Mouse (Mus musculus): ENCODE data around the gene Lyrm7.
"Not testable (repeated sequence)": the region's sequence is repeated elsewhere in the genome, so short reads cannot be mapped to it uniquely, and the experiment has no call there.

Gene Lyrm7

GRCm38 (mm10) chr11:54881051-54881474 lies 20.3 kb upstream of the Lyrm7 start:
- no peak for DNase-seq (ENCODE audit: low read depth, low spot score)

- no peak for DNase-seq (ENCODE audit: low read depth, low spot score)
These were observed 19.2 kb upstream of the Lyrm7 start for GRCm38 (mm10) chr11:54879922-54880321.

DNA sequence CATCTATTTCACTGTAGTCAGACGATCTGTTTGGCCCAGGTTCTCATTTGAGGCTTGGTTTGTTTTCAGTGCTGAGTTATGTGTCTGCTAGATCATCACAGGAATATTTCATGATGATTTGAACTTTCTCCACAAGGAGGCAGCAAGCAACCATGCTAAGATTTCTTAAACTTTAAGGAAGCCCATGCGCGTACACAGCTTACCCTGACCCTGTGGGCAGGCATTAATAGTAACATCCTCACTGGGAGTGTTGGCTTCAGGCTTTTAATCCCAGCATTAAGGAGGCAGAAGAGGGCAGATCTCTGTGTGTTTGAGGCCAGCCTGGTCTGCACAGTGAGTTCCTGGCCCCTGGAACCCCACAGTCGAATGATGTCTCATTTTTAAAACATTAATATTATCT lies 18.7 kb upstream of the Lyrm7 start:
- peak; percentile 80 for DNase-seq (ENCODE audit: low read depth, low spot score)

GRCm38 (mm10) chr11:54878893-54879292 lies 18.2 kb upstream of the Lyrm7 start:
- no peak for DNase-seq (ENCODE audit: low read depth, low spot score)

DNA sequence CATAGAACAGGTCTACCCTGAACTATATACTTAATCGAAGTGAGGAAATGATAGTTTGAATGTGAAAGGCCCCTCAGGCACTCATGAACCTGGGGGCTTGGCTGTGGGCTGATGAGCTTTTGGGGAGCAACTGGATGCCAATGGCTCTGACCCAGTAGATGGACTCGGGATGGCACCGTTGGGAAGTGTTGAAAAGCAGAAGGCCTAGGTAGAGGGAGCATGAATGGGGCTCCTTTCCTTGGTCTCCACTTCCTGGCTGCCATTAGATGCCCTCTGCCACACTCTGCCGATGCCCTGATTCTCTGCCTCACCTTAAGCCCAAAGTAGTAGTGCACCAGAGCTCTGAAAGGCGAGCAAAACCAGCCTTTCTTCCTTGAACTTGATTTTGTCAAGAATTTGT lies 15.3 kb upstream of the Lyrm7 start:
- DNase-seq (ENCODE audit: low read depth, low spot score) = no peak

DNA sequence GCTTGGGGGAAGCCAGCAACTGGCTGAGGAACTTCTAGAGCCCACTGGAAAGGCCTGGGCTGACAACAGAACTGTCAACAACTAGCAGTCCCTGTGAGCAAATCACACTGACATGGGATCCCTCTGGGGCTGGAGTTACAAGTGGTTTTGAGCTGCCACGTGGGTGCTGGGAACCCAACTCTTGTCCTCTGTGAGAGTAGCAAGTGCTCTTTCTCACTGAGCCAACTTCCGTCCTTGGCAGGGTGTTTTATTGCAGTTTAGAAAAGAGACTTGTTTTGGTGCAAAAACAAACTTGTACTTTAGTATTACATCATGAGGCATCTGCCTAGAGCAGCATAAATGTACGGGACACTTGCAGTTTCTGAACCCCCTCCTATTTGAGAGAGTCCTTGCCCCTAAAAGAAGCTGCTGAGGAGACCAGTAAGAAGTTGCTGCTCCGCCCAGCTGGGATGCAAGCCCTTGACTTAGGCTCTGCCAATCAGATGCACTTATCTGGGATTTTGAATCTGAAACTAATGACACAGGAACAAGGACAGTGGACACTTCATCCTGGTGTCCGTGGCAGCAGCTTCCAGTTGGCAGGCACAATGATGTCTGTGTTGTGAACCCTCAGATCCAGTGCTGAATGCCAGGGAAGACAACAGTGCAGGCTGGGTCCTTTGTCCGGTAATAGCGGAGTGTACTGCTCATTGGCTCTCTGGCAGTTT lies 11.3 kb upstream of the Lyrm7 start:
- no peak for DNase-seq (ENCODE audit: low read depth, low spot score)

DNA sequence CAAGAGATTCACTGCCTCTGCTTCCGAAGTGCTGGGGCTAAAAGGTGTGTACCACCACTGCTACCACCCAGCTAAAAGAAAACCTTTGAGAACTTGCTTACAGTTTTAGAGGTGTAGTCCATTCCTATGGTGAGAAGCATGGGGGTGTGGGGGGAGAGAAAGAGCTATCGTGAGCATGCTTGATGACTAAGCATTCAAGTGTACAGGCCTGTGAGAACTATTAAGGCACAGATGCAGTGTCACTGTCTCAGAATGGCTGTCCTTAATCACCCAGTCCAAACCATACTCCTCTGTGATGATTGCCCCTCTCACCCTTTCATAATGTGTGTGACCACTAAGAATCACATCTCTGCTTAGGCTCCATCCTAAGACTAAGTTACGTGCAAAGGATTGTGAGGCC lies 8.6 kb upstream of the Lyrm7 start:
- DNase-seq (ENCODE audit: low read depth, low spot score) = no peak

GRCm38 (mm10) chr11:54868445-54868844 lies 7.7 kb upstream of the Lyrm7 start:
- no peak for DNase-seq (ENCODE audit: low read depth, low spot score)

DNA sequence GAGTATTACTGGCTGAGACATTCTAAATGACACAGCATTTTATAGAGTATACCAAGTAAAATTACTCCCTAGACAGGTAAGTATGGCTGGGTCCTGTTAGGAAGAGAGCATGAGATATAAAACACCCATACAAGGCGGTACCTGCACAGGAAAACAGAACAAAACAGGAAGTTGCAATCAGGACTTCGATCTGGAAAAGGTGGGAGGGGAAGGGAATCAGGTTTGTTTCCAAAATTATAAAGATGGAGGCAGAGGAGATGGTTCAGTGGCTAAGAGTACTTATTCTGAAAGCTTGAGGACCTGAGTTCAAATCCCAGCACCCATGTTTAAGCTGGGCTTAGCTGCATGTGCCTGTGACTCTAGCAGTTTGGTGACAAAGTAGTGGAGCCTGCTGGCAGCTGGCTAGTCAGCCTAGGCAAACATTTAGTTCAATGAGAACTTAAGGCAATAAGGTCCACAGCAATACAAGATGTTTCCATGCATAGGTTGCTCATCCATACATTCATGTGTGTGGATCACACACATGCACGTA lies 7.3 kb upstream of the Lyrm7 start:
- DNase-seq (ENCODE audit: low read depth, low spot score) = no peak

- DNase-seq (ENCODE audit: low read depth, low spot score) = no peak
These were observed 6.3 kb upstream of the Lyrm7 start for GRCm38 (mm10) chr11:54867049-54867385.

DNA sequence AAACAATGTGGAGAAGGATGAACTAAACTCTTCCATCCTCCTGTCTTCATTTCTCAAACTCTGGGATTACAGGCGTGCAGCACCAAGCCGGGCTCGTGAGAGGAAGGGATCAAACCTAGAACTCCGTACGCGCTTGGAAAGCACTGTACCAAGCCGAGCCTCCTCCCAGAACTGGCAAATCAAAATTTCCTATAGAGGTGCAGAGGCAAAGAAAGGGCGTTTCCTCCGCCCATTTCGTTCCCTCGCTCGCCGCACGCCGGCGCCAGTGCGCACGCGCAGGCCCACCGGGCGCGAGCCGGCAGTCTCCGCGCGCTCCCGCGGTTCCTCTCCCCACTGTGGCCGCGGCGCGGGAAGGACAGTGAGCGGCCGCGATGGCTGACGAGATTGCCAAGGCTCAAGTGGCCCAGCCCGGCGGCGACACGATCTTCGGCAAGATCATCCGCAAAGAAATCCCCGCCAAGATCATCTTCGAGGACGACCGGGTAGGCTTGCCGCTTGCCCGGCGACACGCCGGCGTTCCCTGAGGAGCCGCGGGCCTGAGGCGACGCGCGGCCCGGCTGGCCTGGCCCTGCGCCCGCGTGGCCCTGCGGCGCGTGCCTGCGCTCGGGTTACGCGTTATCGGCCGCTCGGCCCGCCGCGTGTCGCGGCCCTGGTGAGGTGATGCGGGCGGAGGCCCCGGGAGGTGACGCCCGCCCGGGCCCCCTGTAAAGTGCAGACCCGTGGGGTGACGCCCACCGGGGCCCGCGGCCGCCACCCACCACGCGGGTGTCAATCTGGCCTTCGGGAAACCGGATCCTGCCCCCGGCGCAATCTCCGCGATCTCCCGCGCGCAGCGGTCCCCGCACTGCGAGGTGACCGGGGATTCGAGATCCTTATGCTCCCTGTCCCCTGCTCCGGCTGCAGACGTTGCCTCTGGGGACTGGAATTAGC lies 5.7 kb upstream of the Lyrm7 start, which contains the start of gene Hint1:
Gene Hint1 (plus strand): TSS at position 265 of the 930 bp plus-strand sequence.
- peak; percentile 92 for DNase-seq (ENCODE audit: low read depth, low spot score)

- DNase-seq (ENCODE audit: low read depth, low spot score) = peak; percentile 16
These were observed 4.8 kb upstream of the Lyrm7 start for GRCm38 (mm10) chr11:54865330-54866085.

GRCm38 (mm10) chr11:54862621-54863520 lies 2.2 kb upstream of the Lyrm7 start:
- peak; percentile 45 for DNase-seq (ENCODE audit: low read depth, low spot score)

DNA sequence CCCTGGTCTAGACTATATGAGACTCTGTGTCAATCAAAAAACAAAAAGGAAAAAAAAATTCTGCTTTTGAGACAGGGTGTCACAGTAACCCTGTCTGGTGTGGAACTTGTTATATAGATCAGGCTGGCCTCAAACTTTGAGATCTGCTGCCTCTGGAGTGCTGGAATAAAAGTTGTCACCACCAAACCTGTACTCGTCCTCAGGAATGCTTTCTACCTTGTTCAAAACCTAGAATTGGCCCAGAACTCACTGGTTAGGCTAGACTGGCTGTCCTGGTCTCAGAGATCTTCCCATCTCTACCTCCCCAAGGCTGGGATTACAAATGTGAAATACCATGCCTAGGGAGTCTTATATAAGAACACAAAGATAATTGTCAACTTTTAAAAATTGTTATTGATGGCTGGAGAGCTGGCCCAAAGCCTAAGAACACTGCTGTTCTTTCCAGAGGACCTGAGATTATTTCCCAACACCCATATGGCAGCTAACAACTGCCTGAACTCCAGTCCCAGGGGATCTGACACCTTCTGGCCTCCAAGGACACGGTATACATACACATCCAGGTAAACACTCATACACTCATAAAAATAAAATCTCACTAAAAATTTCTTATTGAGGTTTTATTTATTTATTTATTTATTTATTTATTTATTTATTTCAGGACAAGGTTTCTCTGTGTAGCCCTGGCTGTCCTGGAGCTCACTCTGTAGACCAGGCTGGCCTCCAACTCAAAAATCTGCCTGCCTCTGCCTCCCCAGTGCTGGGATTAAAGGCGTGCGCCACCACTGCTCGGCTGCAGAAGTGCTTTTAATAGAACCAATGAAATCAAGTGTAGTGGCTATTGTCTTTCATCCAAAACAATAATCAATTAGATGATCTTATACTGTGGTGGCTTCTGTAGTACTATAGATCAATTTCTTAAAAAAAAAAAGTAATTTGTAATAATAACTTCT lies 1.0 kb upstream of the Lyrm7 start:
- DNase-seq (ENCODE audit: low read depth, low spot score) = peak; percentile 20

DNA sequence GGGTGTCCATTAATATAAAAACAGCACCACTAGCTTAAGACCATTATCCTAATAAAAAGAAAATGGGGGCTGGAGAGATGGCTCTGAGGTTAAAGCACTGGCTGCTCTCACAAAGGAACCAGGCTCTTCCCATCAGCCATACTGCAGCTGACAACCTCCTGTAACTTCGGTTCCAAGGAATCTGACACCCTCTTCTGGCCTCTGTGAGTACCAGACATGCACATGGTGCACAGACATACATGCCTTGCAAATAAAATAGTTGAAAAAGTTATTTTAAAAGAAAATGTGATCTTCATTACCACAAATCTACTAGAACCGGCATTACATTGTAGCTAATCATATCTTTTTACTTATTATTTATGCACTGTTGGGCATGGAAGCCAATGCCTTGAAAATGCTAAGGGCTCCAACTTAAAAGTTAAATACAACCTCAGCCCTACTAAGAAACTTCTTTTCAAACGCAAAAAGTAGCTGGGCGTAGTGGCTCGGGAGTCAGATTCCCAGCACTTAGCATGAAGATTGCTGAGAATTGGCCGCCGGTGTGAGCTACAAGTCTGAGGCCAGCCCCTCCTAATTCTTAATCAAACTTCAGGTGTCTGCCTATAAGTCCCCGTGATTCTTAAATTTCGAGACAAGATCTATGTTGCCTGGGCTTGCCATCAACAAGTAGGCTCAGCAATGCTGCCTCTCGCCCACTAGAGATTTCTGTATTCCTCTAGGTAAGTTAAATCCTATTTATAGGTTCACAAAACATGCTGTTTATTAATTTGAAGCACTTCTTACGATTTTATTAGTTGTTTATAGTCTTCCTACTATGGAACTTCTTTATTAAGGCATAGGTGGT lies 1.2 kb downstream of the Lyrm7 start:
- DNase-seq (ENCODE audit: low read depth, low spot score) = peak; percentile 71

- DNase-seq (ENCODE audit: low read depth, low spot score) = not testable (repeated sequence)
These were observed 1.8 kb downstream of the Lyrm7 start for GRCm38 (mm10) chr11:54858880-54859279.

DNA sequence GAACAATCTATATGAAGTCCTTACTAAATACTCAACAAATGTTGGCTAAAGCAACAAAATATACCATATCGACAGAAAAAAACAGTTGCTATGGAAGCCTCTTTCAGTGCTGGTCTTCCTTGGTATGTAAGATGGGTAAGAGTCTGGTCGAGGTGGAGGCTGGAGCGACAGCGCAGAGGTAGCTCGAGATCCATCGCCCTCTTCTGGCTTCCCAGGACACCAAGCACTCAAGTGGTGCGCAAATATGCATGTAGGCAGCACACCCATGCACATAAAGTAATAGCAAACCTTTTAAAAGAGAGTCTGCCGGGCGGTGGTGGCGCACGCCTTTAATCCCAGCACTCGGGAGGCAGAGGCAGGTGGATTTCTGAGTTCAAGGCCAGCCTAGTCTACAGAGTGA lies 9.1 kb downstream of the Lyrm7 start:
- DNase-seq (ENCODE audit: low read depth, low spot score) = no peak

DNA sequence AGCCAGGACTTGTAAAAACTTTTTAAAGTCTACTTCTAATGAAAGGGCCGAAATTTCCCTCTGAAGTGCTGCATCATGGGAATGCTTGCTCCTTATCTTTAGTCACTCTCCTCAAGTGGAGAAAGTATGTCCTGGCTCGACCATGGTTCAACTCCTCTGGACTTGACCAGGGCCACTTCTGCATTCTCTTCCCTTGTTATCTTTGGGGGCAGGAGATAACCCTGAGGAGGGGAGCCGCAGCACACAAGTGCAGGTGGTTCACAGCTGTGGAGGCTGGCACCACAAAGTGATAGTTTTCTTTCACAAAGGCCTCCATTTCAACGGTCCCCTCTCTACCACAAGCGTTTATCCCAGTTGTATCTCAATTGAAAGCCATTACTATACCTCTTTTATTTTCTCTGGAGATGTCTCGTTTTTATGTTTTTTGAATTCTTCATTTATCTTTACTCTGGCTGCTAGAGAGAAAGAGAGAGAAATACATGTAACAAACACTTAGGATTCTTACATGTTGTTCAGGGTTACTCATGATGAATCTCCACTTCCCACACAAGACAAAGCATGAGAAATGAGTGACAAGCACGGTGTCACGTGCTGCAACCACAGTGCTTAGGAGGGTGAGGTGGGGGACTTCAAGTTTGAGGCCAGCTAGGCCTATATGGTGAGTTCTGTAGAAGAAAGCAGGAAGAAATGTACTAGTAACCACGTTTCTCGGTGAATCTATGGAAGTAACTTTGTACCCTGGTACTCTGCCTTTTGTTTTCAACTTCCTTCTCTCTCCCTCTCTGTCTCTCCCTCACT lies 10.6 kb downstream of the Lyrm7 start:
- DNase-seq (ENCODE audit: low read depth, low spot score) = peak; percentile 62

Data from CD4-positive helper T cell, adult 2 months (primary cell).